Mouse (Mus musculus): Measurements from ENCODE around the gene Sinhcaf.
"Not testable (repeated sequence)": the region's sequence is repeated elsewhere in the genome, so short reads cannot be mapped to it uniquely, and the experiment has no call there.

Sinhcaf gene

GRCm38 (mm10) chr6:148946409-148946742 lies at the start of gene Sinhcaf:
Sinhcaf (minus strand) TSS chr6:148946467.
- peak; percentile 99 for DNase-seq (ENCODE audit: low read depth)

GRCm38 (mm10) chr6:148994327-148994999 lies 48.2 kb upstream of the Sinhcaf start:
- no peak for DNase-seq (ENCODE audit: low read depth)

- DNase-seq (ENCODE audit: low read depth): peak; percentile 27
These were observed 47.1 kb upstream of the Sinhcaf start for GRCm38 (mm10) chr6:148993117-148994077.

- no peak for DNase-seq (ENCODE audit: low read depth)
These were observed 46.3 kb upstream of the Sinhcaf start for GRCm38 (mm10) chr6:148992373-148993116.

GRCm38 (mm10) chr6:148991660-148992372 lies 45.5 kb upstream of the Sinhcaf start:
- DNase-seq (ENCODE audit: low read depth): no peak

GRCm38 (mm10) chr6:148989792-148990491 lies 43.7 kb upstream of the Sinhcaf start:
- not testable (repeated sequence) for DNase-seq (ENCODE audit: low read depth)

- no peak for DNase-seq (ENCODE audit: low read depth)
These were observed 39.7 kb upstream of the Sinhcaf start for GRCm38 (mm10) chr6:148986003-148986402.

- no peak for DNase-seq (ENCODE audit: low read depth)
These were observed 34.2 kb upstream of the Sinhcaf start for GRCm38 (mm10) chr6:148980495-148980894.

- no peak for DNase-seq (ENCODE audit: low read depth)
These were observed 28.8 kb upstream of the Sinhcaf start for GRCm38 (mm10) chr6:148975096-148975495.

- no peak for DNase-seq (ENCODE audit: low read depth)
These were observed 26.6 kb upstream of the Sinhcaf start for GRCm38 (mm10) chr6:148972891-148973290.

- DNase-seq (ENCODE audit: low read depth): no peak
These were observed 26.0 kb upstream of the Sinhcaf start for GRCm38 (mm10) chr6:148972059-148972848.

- DNase-seq (ENCODE audit: low read depth): no peak
These were observed 25.2 kb upstream of the Sinhcaf start for GRCm38 (mm10) chr6:148971385-148971940.

GRCm38 (mm10) chr6:148961285-148961684 lies 15.0 kb upstream of the Sinhcaf start:
- DNase-seq (ENCODE audit: low read depth): no peak

GRCm38 (mm10) chr6:148959540-148960238 lies 13.4 kb upstream of the Sinhcaf start:
- DNase-seq (ENCODE audit: low read depth): no peak

- no peak for DNase-seq (ENCODE audit: low read depth)
These were observed 12.4 kb upstream of the Sinhcaf start for GRCm38 (mm10) chr6:148958712-148959111.

GRCm38 (mm10) chr6:148957046-148957445 lies 10.8 kb upstream of the Sinhcaf start:
- no peak for DNase-seq (ENCODE audit: low read depth)

GRCm38 (mm10) chr6:148955641-148956420 lies 9.6 kb upstream of the Sinhcaf start:
- no peak for DNase-seq (ENCODE audit: low read depth)

- no peak for DNase-seq (ENCODE audit: low read depth)
These were observed 676 bp upstream of the Sinhcaf start for GRCm38 (mm10) chr6:148946881-148947405.

All from induced T-regulatory cell, adult 2 months (primary cell).